Mouse (Mus musculus) megakaryocyte progenitor cell, adult 5-6 weeks (primary cell): ENCODE data around the gene Fbxo11. TPM values are rescaled to one million over a fixed set of nuclear protein-coding genes. Genes with fewer than 3 reads are reported as not detected.

Source experiments
- ATAC-seq: replicated peaks from 2 replicates; pipeline ENCODE4 v1.8.0; 2016; ENCODE audit warnings: mild to moderate bottlenecking, moderate TSS enrichment, inconsistent platforms; ENCODE audit not compliant: poor library complexity
- total RNA-seq, 2 experiments: library from RNA; stranded (forward) in 1 of 2; stranded (reverse) in 1 of 2; fragments of 157-497, 149-512 nt in 1 of 2; fragments of 200-1000 nt in 1 of 2; gene quantifications; 2 replicates each; pipeline versions ENCODE4 v1.2.3 to v1.2.4; 2015 to 2017

Gene Fbxo11
- total RNA-seq, 2 experiments from 2014 or later = 17.8 to 35.0 TPM

DNA sequence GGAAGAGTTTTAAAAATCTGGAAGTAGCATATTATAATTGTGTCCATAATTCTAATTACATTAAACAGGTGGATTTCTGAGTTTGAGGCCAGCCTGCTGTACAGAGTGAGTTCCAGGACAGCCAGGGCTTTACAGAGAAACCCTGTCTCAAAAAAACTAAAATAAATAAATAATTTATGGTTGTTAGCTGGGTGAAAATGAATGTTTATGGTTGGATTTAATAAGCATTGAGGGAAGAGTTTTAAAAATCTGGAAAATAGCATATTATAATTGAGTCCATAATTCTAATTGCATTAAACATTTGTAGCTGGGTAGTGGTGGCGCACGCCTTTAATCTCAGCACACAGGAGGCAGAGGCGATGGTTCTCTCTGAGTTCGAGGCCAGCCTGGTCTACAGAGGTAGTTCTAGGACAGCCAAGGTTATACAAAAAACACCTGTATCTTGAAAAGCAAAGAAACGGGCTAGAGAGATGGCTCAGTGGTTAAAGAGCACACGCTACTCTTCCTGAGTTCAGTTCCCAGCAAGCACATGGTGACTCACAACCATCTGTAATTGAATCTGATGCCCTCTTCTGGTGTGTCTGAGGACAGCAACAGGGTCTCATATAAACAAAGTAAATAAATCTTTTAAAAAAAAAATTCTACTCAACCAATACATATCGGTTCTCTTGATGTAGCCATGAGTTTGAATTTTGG lies 3.1 kb upstream of the Fbxo11 start:
- no peak for ATAC-seq

- no peak for ATAC-seq
Observed at GRCm38 (mm10) chr17:88067202-88067901, 2.3 kb upstream of the Fbxo11 start.

GRCm38 (mm10) chr17:88066799-88067198 lies 1.7 kb upstream of the Fbxo11 start:
- no peak for ATAC-seq

GRCm38 (mm10) chr17:88065801-88066646 lies 933 bp upstream of the Fbxo11 start:
- peak; percentile 80 for ATAC-seq

DNA sequence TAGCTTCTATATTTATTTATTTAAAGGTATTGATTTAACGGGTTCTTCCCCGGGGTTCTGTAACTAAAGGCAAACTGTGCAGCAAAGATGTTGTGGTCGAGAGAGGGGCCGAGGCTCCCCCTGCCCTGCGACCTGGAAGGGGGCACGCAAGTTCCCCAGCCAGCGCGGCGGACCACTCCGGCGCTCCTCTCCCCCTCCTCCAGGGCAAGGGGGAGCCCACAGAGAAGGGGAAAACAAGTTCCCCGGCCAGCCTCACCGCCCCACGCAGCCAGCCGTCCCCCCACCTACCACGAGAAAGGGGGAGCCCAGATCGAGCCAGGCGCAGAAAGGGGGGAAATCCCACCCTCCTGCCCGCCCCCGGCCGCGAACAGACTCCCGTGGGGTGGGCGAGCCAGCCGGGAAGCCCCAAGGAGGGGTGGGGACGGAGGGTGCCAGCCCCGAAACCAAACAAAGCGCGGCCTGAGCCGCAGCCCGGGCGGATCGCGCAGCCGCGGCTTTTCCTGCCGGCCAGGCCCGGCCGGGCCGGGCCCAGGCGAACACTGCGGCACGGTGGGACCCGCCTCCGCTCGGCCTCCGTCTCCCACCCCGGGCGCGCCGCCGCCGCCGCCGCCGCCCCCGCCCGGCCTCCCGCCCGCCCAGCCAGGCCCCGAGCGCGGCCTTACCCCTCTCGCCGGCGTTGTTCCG lies 602 bp downstream of the Fbxo11 start:
- peak; percentile 11 for ATAC-seq

DNA sequence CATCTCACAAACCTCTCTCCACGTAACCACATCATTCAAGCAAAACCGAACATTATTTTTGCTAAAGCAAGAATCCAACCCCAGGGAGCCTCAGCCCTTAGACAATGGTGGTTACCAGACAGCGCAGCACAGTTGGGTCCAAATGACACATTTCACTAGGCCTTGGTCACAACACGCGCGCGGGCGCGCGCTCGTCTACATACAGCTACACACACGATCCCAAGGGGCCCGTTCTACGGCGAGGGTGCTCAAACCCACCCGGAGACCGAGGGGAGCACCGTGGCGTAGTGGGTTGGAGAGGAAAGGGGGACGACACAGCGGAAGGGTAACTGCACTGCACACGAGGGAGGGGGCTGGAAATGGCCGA lies 1.1 kb downstream of the Fbxo11 start:
- peak; percentile 28 for ATAC-seq

- ATAC-seq = no peak
Observed at GRCm38 (mm10) chr17:88062860-88063580, 2.1 kb downstream of the Fbxo11 start.

DNA sequence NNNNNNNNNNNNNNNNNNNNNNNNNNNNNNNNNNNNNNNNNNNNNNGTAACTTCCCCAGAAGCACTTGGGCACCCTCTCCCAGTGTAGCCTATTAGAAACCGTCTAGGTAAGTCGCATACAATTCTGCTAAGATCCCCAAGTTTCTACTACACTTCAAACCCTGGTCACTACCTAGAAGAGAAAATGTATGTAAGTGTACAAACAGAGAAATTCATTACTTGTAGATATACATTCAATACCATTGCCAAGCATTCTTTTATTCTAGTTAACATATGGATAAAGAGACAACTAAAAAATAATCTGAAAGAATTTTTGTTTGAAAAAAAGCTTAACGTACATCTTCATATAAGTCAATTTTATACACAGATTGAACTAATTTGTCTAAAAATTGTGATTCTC lies 3.1 kb downstream of the Fbxo11 start:
- ATAC-seq = no peak

DNA sequence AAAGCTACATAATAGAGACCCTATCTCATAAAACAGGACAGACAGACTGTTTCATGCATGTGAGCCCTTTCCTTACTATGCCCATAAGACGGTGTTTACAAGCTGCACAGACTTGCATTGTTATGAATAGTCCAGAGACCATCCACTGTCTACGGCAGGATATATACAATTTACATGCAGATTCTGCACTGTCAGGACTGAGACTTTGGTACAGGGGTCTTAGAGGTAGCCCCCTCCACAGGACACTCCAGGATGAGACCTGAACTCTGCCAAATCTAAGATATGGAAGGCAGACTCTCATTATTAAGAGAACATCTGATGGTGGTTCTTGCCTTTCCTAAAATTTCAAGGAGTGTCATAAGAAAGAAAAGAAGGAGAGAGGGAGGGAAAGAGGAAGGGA lies 6.8 kb downstream of the Fbxo11 start:
- no peak; the same call in 1 of the 2 replicates for ATAC-seq

- peak; percentile 87 for ATAC-seq
Observed at GRCm38 (mm10) chr17:88057846-88058245, 7.2 kb downstream of the Fbxo11 start.

DNA sequence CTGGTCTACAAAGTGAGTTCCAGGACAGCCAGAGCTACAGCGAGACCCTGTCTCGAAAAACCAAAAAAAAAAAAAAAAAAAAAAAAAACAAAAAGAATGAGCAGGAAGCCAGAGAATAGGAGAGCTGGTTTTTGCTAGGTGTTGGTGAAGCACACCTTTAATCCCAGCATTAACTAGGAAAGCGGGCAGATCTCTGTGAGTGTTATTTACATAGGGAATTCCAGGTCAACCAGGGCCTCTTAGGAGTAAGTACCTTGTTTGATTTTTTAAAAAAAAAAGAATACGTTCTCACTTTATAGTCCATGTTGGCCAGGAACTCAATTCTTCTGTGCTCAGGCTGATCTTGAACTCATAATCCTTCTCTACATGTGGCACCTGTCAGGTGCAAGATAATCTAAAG lies 13.4 kb downstream of the Fbxo11 start:
- ATAC-seq = no peak

DNA sequence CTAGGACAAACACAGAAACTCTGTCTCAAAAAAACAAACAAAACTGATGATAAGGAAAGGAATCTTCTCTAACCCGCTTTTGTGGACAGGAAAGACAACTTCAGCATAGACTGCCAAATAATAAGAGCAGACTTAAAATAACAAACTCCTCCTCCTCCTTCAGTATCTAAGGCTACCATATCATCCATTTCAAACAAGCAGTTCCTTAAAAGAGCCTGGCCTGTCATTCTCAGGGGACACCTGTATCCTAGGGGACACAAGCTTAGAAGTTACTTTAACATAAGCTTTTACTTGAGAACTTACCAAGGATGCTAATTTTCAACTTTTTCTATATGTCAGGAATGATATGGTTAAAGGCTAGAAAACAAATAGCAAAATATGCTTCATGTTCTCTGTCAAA lies 14.2 kb downstream of the Fbxo11 start:
- ATAC-seq = no peak

- no peak for ATAC-seq
Observed at GRCm38 (mm10) chr17:88050318-88050717, 14.8 kb downstream of the Fbxo11 start.

- peak; percentile 96 for ATAC-seq
Observed at GRCm38 (mm10) chr17:88042099-88043086, 22.7 kb downstream of the Fbxo11 start.

- ATAC-seq = peak; percentile 47
Observed at GRCm38 (mm10) chr17:88040810-88041209, 24.3 kb downstream of the Fbxo11 start.

- ATAC-seq = peak; percentile 82
Observed at GRCm38 (mm10) chr17:88034418-88034817, 30.7 kb downstream of the Fbxo11 start.

- 0 out of 2 replicates have a peak, but pooled peaks have one; percentile 20 for ATAC-seq
Observed at GRCm38 (mm10) chr17:88031755-88032154, 33.3 kb downstream of the Fbxo11 start.

GRCm38 (mm10) chr17:88029194-88029970 lies 35.7 kb downstream of the Fbxo11 start:
- ATAC-seq = no peak
